Mouse (Mus musculus) layer of hippocampus, adult 9-11 months (tissue): ENCODE results near the gene Haus4.

Experiments used
- DNase-seq: peaks from one replicate; pipeline ENCODE4 v3.0.0; 2022

The Haus4 gene

DNA sequence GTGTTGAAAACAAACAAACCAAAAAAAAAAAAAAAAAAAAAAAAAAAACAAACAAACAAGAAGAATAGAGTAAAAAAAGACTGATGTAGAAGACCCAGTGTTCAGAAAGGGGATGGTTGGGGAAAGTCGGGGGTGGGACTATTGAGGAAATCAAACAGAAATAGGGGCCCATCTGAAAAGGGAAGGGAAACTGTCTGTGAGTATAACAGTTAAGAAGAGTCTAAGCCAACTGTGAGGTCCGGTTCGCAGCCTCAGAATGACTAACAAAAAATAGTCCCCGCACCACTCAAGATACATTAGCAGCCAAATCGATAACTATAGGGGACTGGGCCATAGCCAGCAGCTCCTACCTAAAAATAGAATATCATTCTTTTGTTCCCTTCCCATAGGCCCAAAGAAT, 61.2 kb downstream of the Haus4 start:
- DNase-seq = no peak

DNA sequence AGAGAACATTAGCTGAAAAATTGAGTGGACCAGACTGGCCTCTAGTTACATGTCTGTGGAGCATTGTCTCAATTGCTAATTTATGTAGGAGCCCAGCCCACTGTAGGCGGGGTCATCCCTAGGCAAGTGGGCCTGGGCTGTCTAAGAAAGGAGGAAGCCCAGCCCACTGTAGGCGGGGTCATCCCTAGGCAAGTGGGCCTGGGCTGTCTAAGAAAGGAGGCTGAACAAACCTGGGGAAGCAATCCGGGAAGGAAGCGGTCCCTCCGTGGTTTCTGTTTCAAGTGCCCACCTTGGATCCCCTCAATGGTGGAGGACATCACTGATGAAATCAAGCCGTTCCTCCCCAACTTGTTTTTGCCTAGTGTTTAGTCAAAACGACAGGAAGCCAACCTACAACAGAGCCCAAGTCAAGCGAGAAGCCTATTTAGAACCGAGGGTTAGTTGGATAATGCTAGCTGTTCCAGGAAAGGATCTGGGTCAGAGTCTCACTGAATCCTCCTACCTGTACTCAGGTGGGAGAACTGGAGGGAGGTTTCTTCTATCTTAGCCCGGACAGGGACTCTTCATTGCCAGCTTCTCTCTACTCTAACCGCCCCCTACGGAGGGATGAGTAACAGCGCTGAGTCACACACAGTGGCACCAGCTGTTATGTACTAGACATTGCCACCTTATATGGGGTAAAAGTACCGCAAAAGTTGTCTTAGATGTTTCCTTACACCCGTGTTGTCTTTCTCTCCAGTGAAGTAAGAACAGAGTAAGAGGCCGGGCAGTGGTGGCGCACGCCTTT, 61.9 kb downstream of the Haus4 start:
- DNase-seq = no peak
